Mouse (Mus musculus): ENCODE results near the gene Ankrd27.
A peak's percentile ranks its signal among the peaks of the same experiment; 100 is the strongest.

Gene Ankrd27

GRCm38 (mm10) chr7:35636229-35636628, 50.2 kb downstream of the Ankrd27 start:
- DNase-seq (ENCODE audit: extremely low spot score, low spot score), result peak; percentile 40

- DNase-seq (ENCODE audit: extremely low spot score, low spot score), result no peak
Observed at GRCm38 (mm10) chr7:35636874-35637273, 50.8 kb downstream of the Ankrd27 start.

GRCm38 (mm10) chr7:35640072-35640471, 54.0 kb downstream of the Ankrd27 start:
- DNase-seq (ENCODE audit: extremely low spot score, low spot score), result no peak

GRCm38 (mm10) chr7:35646317-35647081, 60.5 kb downstream of the Ankrd27 start:
- peak; percentile 54 for DNase-seq (ENCODE audit: extremely low spot score, low spot score)

- DNase-seq (ENCODE audit: extremely low spot score, low spot score), result peak; percentile 99
Observed at GRCm38 (mm10) chr7:35647101-35647698, 61.2 kb downstream of the Ankrd27 start, which contains the start of gene Pdcd5. Pdcd5 (minus strand) TSS chr7:35647521.

- DNase-seq (ENCODE audit: extremely low spot score, low spot score), result no peak
Observed at GRCm38 (mm10) chr7:35648239-35649069, 62.4 kb downstream of the Ankrd27 start.

- no peak for DNase-seq (ENCODE audit: extremely low spot score, low spot score)
Observed at GRCm38 (mm10) chr7:35649071-35649470, 63.0 kb downstream of the Ankrd27 start.

- DNase-seq (ENCODE audit: extremely low spot score, low spot score), result no peak
Observed at GRCm38 (mm10) chr7:35650716-35651410, 64.8 kb downstream of the Ankrd27 start.

GRCm38 (mm10) chr7:35651583-35652270, 65.7 kb downstream of the Ankrd27 start:
- DNase-seq (ENCODE audit: extremely low spot score, low spot score), result no peak

- DNase-seq (ENCODE audit: extremely low spot score, low spot score), result no peak
Observed at GRCm38 (mm10) chr7:35657829-35658228, 71.8 kb downstream of the Ankrd27 start.

GRCm38 (mm10) chr7:35659173-35659572, 73.1 kb downstream of the Ankrd27 start:
- no peak for DNase-seq (ENCODE audit: extremely low spot score, low spot score)

GRCm38 (mm10) chr7:35663790-35664376, 77.8 kb downstream of the Ankrd27 start:
- no peak for DNase-seq (ENCODE audit: extremely low spot score, low spot score)

- peak; percentile 38 for DNase-seq (ENCODE audit: extremely low spot score, low spot score)
Observed at GRCm38 (mm10) chr7:35668066-35669041, 82.3 kb downstream of the Ankrd27 start.

GRCm38 (mm10) chr7:35678976-35679375, 92.9 kb downstream of the Ankrd27 start:
- no peak for DNase-seq (ENCODE audit: extremely low spot score, low spot score)

- DNase-seq (ENCODE audit: extremely low spot score, low spot score), result no peak
Observed at GRCm38 (mm10) chr7:35681559-35681958, 95.5 kb downstream of the Ankrd27 start.

- no peak for DNase-seq (ENCODE audit: extremely low spot score, low spot score)
Observed at GRCm38 (mm10) chr7:35683409-35684122, 97.5 kb downstream of the Ankrd27 start.

- no peak for DNase-seq (ENCODE audit: extremely low spot score, low spot score)
Observed at GRCm38 (mm10) chr7:35686216-35686615, 100.2 kb downstream of the Ankrd27 start.

- DNase-seq (ENCODE audit: extremely low spot score, low spot score), result peak; percentile 67
Observed at GRCm38 (mm10) chr7:35686756-35687155, 100.7 kb downstream of the Ankrd27 start.
